Mouse (Mus musculus): ENCODE results near the gene BC030500. TPM values are rescaled to one million over a fixed set of nuclear protein-coding genes. Genes with fewer than 3 reads are reported as not detected.

The BC030500 gene
- total RNA-seq, 2 experiments from 2014 or later = 8.4 to 11.2 TPM

DNA sequence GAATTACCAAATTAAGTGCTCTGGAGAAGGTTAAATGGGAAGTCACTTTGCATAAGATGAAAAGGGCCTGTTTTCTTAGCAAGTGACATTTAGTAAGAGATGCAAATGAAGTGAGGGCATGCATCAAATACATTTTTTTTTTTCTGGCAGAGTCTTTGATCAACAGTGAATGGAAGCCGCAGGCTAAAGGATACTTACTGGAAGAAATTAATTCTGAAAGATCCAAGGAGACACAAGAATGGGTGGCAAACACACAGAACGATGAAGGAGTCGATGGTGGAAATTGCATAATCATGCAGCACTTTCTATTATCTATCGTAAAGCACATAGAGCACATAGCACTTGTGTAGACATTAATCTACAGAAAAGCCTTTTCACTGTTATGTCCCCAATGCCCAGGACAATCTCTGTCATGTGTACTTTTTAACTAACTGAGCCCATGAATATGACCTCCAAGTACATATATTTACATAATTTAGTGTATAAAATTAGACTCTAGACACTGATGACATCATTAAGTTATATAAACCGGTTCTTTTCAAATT, 45.7 kb downstream of the BC030500 start:
- no peak overlapping the region for H3K27ac ChIP-seq
- no peak for TF ChIP-seq CTCF (IDR thresholded peaks at IDR 0.05)
- intact Hi-C loops (cut with DNase I) = no loop called here
- H3K4me3 ChIP-seq = no peak overlapping the region
- no peak for DNase-seq (ENCODE audit: extremely low spot score in 1 of 2, low spot score in 2 of 2)

Other genes starting within 250 kb of the BC030500 start
- 10 to 100 TPM; 25.7 to 28.0 TPM for gene Galntl6, start 885 bp downstream of the BC030500 start, total RNA-seq (2021)